Comparison of ENCODE assay signal across 10 mouse cellular contexts in genomic region chr2:178728794-178729120, GRCm38 (mm10).
DNase-seq lines count a peak whose midpoint lies in the region; ATAC-seq lines count a peak whose summit lies in the region.
"Had no signal": no experiment of that assay in that cellular context is flagged by ENCODE, and none has a peak within 500 bp of the region (broad histone marks: within the 10 kb centered on the region; RNA-seq: fewer than 3 reads in every experiment).

No protein-coding gene starts in this region.

- ATAC-seq in hindbrain, embryonic 12.5 days (ENCODE audit: low FRiP score), result peak; percentile 46; the same call in 1 of the 2 replicates
- ATAC-seq in midbrain, embryonic 13.5 days, result peak; percentile 73

- no peak for DNase-seq in heart, embryonic 10.5 days (ENCODE audit: low spot score)
- DNase-seq in heart, adult 8-10 months (ENCODE audit: low spot score), result no peak
- peak; percentile 26 for DNase-seq in Muller cell, postnatal 12 days (ENCODE audit: inconsistent ontology term)
- no peak for DNase-seq in adrenal gland, postnatal 36 days
- DNase-seq in retina, postnatal 1 day, result no peak
- no peak for DNase-seq in ovary, adult 18-20 months (ENCODE audit: low spot score)
- DNase-seq: heart, postnatal 4 days; lung, postnatal 14 days had no signal

- H3K4me2 ChIP-seq in hindbrain, embryonic 12.5 days (replicated peaks), result peak overlapping the region; percentile 41
- peak overlapping the region; percentile 47 for H3K4me2 ChIP-seq in midbrain, embryonic 13.5 days (replicated peaks)

- WGBS in heart, embryonic 10.5 days, result 6% methylated on average over 7 of the region's 7 CpGs
- 8% methylated on average over 7 of the region's 7 CpGs for WGBS in hindbrain, embryonic 12.5 days
- 7% methylated on average over 7 of the region's 7 CpGs for WGBS in midbrain, embryonic 13.5 days

- no peaks in the 10 kb centered on the region for H3K9me3 ChIP-seq in heart, embryonic 10.5 days
- H3K9me3 ChIP-seq in hindbrain, embryonic 12.5 days (replicated peaks), result no peaks in the 10 kb centered on the region
- H3K9me3 ChIP-seq in midbrain, embryonic 13.5 days, result no peaks in the 10 kb centered on the region

- 0 out of 2 replicates have a peak, but pooled peaks cover 5% of the 10 kb centered on the region for H3K27me3 ChIP-seq in heart, embryonic 10.5 days (ENCODE audit: insufficient read depth, poor library complexity, severe bottlenecking)
- no peaks in the 10 kb centered on the region; the same call in 1 of the 2 replicates for H3K27me3 ChIP-seq in hindbrain, embryonic 12.5 days
- H3K27me3 ChIP-seq in midbrain, embryonic 13.5 days, result no peaks in the 10 kb centered on the region; the same call in none of the 2 replicates

- no peaks in the 10 kb centered on the region for H3K36me3 ChIP-seq in heart, embryonic 10.5 days
- H3K36me3 ChIP-seq in hindbrain, embryonic 12.5 days, result no peaks in the 10 kb centered on the region
- no peaks in the 10 kb centered on the region for H3K36me3 ChIP-seq in midbrain, embryonic 13.5 days

- no peak overlapping the region for H3K27ac ChIP-seq in heart, embryonic 10.5 days
- H3K27ac ChIP-seq in hindbrain, embryonic 12.5 days, result no peak overlapping the region
- peak overlapping the region; percentile 22; the same call in 1 of the 2 replicates for H3K27ac ChIP-seq in midbrain, embryonic 13.5 days

- no peak overlapping the region for H3K9ac ChIP-seq in hindbrain, embryonic 12.5 days
- H3K9ac ChIP-seq in midbrain, embryonic 13.5 days (replicated peaks), result no peak overlapping the region

- H3K4me1 ChIP-seq in heart, embryonic 10.5 days, result peaks cover 16% of the 10 kb centered on the region
- peaks cover 17% of the 10 kb centered on the region for H3K4me1 ChIP-seq in hindbrain, embryonic 12.5 days
- peaks cover 24% of the 10 kb centered on the region for H3K4me1 ChIP-seq in midbrain, embryonic 13.5 days (replicated peaks)

- H3K4me3 ChIP-seq in heart, embryonic 10.5 days, result peak overlapping the region; percentile 40
- no peak overlapping the region for H3K4me3 ChIP-seq in hindbrain, embryonic 12.5 days
- no peak overlapping the region for H3K4me3 ChIP-seq in midbrain, embryonic 13.5 days (replicated peaks)
